In genomic region chr8:87697127-87697526, GRCm38 (mm10) we compare ENCODE assay signal across 28 mouse cellular contexts.
A peak's percentile ranks its signal among the peaks of the same experiment; 100 is the strongest.
DNase-seq lines count a peak whose midpoint lies in the region; ATAC-seq and TF ChIP-seq lines count a peak whose summit lies in the region.
"Had no signal": no experiment of that assay in that cellular context is flagged by ENCODE, and none has a peak within 500 bp of the region (broad histone marks: within the 10 kb centered on the region; RNA-seq: fewer than 3 reads in every experiment).

No protein-coding gene starts in this region.

- 34% methylated on average over 9 of the region's 9 CpGs for WGBS in hindbrain, embryonic 13.5 days
- WGBS in hindbrain, embryonic 14.5 days: 26% methylated on average over 9 of the region's 9 CpGs
- 27% methylated on average over 9 of the region's 9 CpGs for WGBS in neural tube, embryonic 13.5 days
- WGBS in neural tube, embryonic 15.5 days: 25% methylated on average over 9 of the region's 9 CpGs
- whole genome bisulfite sequencing in forebrain, embryonic 15.5 days: 16% methylated on average over 9 of the region's 9 CpGs
- WGBS in heart, adult 2 months: 68% methylated on average over 9 of the region's 9 CpGs

- H3K36me3 ChIP-seq in hindbrain, embryonic 13.5 days: no peaks in the 10 kb centered on the region
- no peaks in the 10 kb centered on the region for H3K36me3 ChIP-seq in hindbrain, embryonic 14.5 days (replicated peaks; ENCODE audit: control insufficient read depth, insufficient read depth)
- H3K36me3 ChIP-seq in neural tube, embryonic 13.5 days: no peaks in the 10 kb centered on the region
- no peaks in the 10 kb centered on the region for H3K36me3 ChIP-seq in neural tube, embryonic 15.5 days
- H3K36me3 ChIP-seq in forebrain, embryonic 15.5 days: no peaks in the 10 kb centered on the region
- no peaks in the 10 kb centered on the region for H3K36me3 ChIP-seq in heart, adult 2 months (ENCODE audit: control insufficient read depth, insufficient read depth, low read length)
- H3K36me3 ChIP-seq: embryonic facial prominence, embryonic 15.5 days; heart, embryonic 13.5 days; intestine, embryonic 15.5 days; liver, embryonic 13.5 days had no signal

- no peaks in the 10 kb centered on the region for H3K79me2 ChIP-seq in heart, adult 2 months (replicated peaks; ENCODE audit: control insufficient read depth, insufficient read depth, low read length)

- H3K27ac ChIP-seq in hindbrain, embryonic 13.5 days: peak overlapping the region; percentile 25
- H3K27ac ChIP-seq in hindbrain, embryonic 14.5 days: no peak overlapping the region
- peak overlapping the region; percentile 38; the same call in 1 of the 2 replicates for H3K27ac ChIP-seq in neural tube, embryonic 13.5 days (replicated peaks)
- H3K27ac ChIP-seq in neural tube, embryonic 15.5 days (replicated peaks): no peak overlapping the region
- H3K27ac ChIP-seq in forebrain, embryonic 15.5 days (replicated peaks): 0 out of 2 replicates have a peak overlapping the region, but pooled peaks have one; percentile 11
- no peak overlapping the region for H3K27ac ChIP-seq in heart, adult 2 months
- H3K27ac ChIP-seq: embryonic facial prominence, embryonic 10.5 days; embryonic facial prominence, embryonic 15.5 days; gastrocnemius, adult 2 months; heart, embryonic 13.5 days; intestine, embryonic 15.5 days; kidney, postnatal 0 days; limb, embryonic 10.5 days; limb, embryonic 15.5 days; liver, embryonic 13.5 days had no signal

- TF ChIP-seq POLR2A in heart, adult 2 months (IDR thresholded peaks at IDR 0.05; ENCODE audit: insufficient read depth, low read depth, low read length): no peak

- no peak overlapping the region for H3K4me3 ChIP-seq in hindbrain, embryonic 13.5 days
- no peak overlapping the region for H3K4me3 ChIP-seq in hindbrain, embryonic 14.5 days (replicated peaks; ENCODE audit: low read length)
- no peak overlapping the region for H3K4me3 ChIP-seq in neural tube, embryonic 13.5 days
- H3K4me3 ChIP-seq in neural tube, embryonic 15.5 days (replicated peaks): no peak overlapping the region
- H3K4me3 ChIP-seq in forebrain, embryonic 15.5 days: no peak overlapping the region
- no peak overlapping the region for H3K4me3 ChIP-seq in heart, adult 2 months
- H3K4me3 ChIP-seq: embryonic facial prominence, embryonic 10.5 days; embryonic facial prominence, embryonic 15.5 days; gastrocnemius, adult 2 months; heart, embryonic 13.5 days; intestine, embryonic 15.5 days; limb, embryonic 10.5 days; limb, embryonic 15.5 days; liver, embryonic 13.5 days; megakaryocyte, embryonic 14.5 days had no signal

- no peak for TF ChIP-seq CTCF in heart, adult 2 months (IDR thresholded peaks at IDR 0.05)

- H3K9me3 ChIP-seq in hindbrain, embryonic 13.5 days: no peaks in the 10 kb centered on the region
- no peaks in the 10 kb centered on the region for H3K9me3 ChIP-seq in hindbrain, embryonic 14.5 days (ENCODE audit: control insufficient read depth, low read length)
- H3K9me3 ChIP-seq in neural tube, embryonic 13.5 days: no peaks in the 10 kb centered on the region
- no peaks in the 10 kb centered on the region for H3K9me3 ChIP-seq in neural tube, embryonic 15.5 days (replicated peaks)
- H3K9me3 ChIP-seq in forebrain, embryonic 15.5 days: no peaks in the 10 kb centered on the region
- H3K9me3 ChIP-seq: embryonic facial prominence, embryonic 10.5 days; embryonic facial prominence, embryonic 15.5 days; heart, embryonic 13.5 days; intestine, embryonic 15.5 days; limb, embryonic 10.5 days; limb, embryonic 15.5 days; liver, embryonic 13.5 days; megakaryocyte, embryonic 14.5 days had no signal

- no peak overlapping the region for H3K4me2 ChIP-seq in hindbrain, embryonic 13.5 days
- no peak overlapping the region for H3K4me2 ChIP-seq in hindbrain, embryonic 14.5 days (replicated peaks)
- H3K4me2 ChIP-seq in neural tube, embryonic 13.5 days: no peak overlapping the region
- H3K4me2 ChIP-seq in neural tube, embryonic 15.5 days: no peak overlapping the region
- no peak overlapping the region for H3K4me2 ChIP-seq in forebrain, embryonic 15.5 days (replicated peaks)
- H3K4me2 ChIP-seq: embryonic facial prominence, embryonic 15.5 days; heart, embryonic 13.5 days; intestine, embryonic 15.5 days; limb, embryonic 15.5 days; liver, embryonic 13.5 days had no signal

- peaks cover 83% of the 10 kb centered on the region for H3K4me1 ChIP-seq in hindbrain, embryonic 13.5 days (replicated peaks)
- H3K4me1 ChIP-seq in hindbrain, embryonic 14.5 days (replicated peaks; ENCODE audit: control insufficient read depth, insufficient read depth, low read length): peaks cover 54% of the 10 kb centered on the region
- H3K4me1 ChIP-seq in neural tube, embryonic 13.5 days (replicated peaks): peaks cover 79% of the 10 kb centered on the region
- H3K4me1 ChIP-seq in neural tube, embryonic 15.5 days: peaks cover 52% of the 10 kb centered on the region
- H3K4me1 ChIP-seq in forebrain, embryonic 15.5 days: peaks cover 26% of the 10 kb centered on the region
- H3K4me1 ChIP-seq in heart, adult 2 months (ENCODE audit: control insufficient read depth, insufficient read depth, low read length): peaks cover 5% of the 10 kb centered on the region

- no peak for ATAC-seq in hindbrain, embryonic 13.5 days (ENCODE audit: low FRiP score)
- no peak for ATAC-seq in hindbrain, embryonic 14.5 days (ENCODE audit: low FRiP score)
- ATAC-seq in neural tube, embryonic 13.5 days (ENCODE audit: low read depth): no peak
- no peak for ATAC-seq in neural tube, embryonic 15.5 days (ENCODE audit: low FRiP score)
- no peak for ATAC-seq in forebrain, embryonic 15.5 days (replicated peaks)
- ATAC-seq: intestine, embryonic 15.5 days; lung, postnatal 0 days had no signal

- intact Hi-C loops in left cerebral cortex, postnatal 36 days (cut with DNase I): no loop called here
- intact Hi-C loops in heart, adult 2 months (cut with DNase I): no loop called here

- H3K27me3 ChIP-seq in hindbrain, embryonic 13.5 days: no peaks in the 10 kb centered on the region
- H3K27me3 ChIP-seq in hindbrain, embryonic 14.5 days (ENCODE audit: control insufficient read depth, insufficient read depth, low read length): no peaks in the 10 kb centered on the region
- H3K27me3 ChIP-seq in neural tube, embryonic 13.5 days: no peaks in the 10 kb centered on the region
- no peaks in the 10 kb centered on the region for H3K27me3 ChIP-seq in neural tube, embryonic 15.5 days (replicated peaks)
- H3K27me3 ChIP-seq in forebrain, embryonic 15.5 days: no peaks in the 10 kb centered on the region
- H3K27me3 ChIP-seq in heart, adult 2 months (ENCODE audit: control insufficient read depth, insufficient read depth, low read length): no peaks in the 10 kb centered on the region
- H3K27me3 ChIP-seq: embryonic facial prominence, embryonic 15.5 days; heart, embryonic 13.5 days; intestine, embryonic 15.5 days; limb, embryonic 15.5 days; liver, embryonic 13.5 days had no signal

- TF ChIP-seq EP300 in heart, adult 2 months (IDR thresholded peaks at IDR 0.05; ENCODE audit: insufficient read depth, low read depth, low read length): no peak

- no peak for DNase-seq in hindbrain, embryonic 14.5 days (ENCODE audit: low spot score)
- no peak for DNase-seq in left cerebral cortex, postnatal 36 days (ENCODE audit: low spot score in 2 of 2)
- DNase-seq in heart, adult 2 months: no peak
- DNase-seq: adrenal gland, postnatal 25 days; B cell, adult 2 months; cerebellum, adult 18-20 months; cerebellum, postnatal 14 days; gastrocnemius, adult 2 months; heart, postnatal 10 days; kidney, adult 2 months; layer of hippocampus, postnatal 36 days; liver, embryonic 13.5 days; lung, adult 18-20 months; lung, postnatal 4 days; thymus, postnatal 4 days had no signal

- no peak overlapping the region for H3K9ac ChIP-seq in hindbrain, embryonic 13.5 days
- no peak overlapping the region for H3K9ac ChIP-seq in hindbrain, embryonic 14.5 days
- H3K9ac ChIP-seq in neural tube, embryonic 13.5 days: no peak overlapping the region
- H3K9ac ChIP-seq in neural tube, embryonic 15.5 days (replicated peaks): no peak overlapping the region
- H3K9ac ChIP-seq in forebrain, embryonic 15.5 days (replicated peaks): no peak overlapping the region
- no peak overlapping the region for H3K9ac ChIP-seq in heart, adult 2 months (ENCODE audit: low read depth, low read length)
- H3K9ac ChIP-seq: embryonic facial prominence, embryonic 15.5 days; heart, embryonic 13.5 days; intestine, embryonic 15.5 days; limb, embryonic 15.5 days; liver, embryonic 13.5 days had no signal

Comparison
In these comparisons a context has a peak if more than half of its experiments do, and no peak if none do; other contexts are left out.
1. H3K27ac ChIP-seq: peak in hindbrain, embryonic 13.5 days (single experiment), neural tube, embryonic 13.5 days (single experiment) and forebrain, embryonic 15.5 days (single experiment); none in hindbrain, embryonic 14.5 days (single experiment), neural tube, embryonic 15.5 days (single experiment) and heart, adult 2 months (single experiment).